Mouse (Mus musculus): ENCODE measurements around the gene Herpud1.

Gene Herpud1

DNA sequence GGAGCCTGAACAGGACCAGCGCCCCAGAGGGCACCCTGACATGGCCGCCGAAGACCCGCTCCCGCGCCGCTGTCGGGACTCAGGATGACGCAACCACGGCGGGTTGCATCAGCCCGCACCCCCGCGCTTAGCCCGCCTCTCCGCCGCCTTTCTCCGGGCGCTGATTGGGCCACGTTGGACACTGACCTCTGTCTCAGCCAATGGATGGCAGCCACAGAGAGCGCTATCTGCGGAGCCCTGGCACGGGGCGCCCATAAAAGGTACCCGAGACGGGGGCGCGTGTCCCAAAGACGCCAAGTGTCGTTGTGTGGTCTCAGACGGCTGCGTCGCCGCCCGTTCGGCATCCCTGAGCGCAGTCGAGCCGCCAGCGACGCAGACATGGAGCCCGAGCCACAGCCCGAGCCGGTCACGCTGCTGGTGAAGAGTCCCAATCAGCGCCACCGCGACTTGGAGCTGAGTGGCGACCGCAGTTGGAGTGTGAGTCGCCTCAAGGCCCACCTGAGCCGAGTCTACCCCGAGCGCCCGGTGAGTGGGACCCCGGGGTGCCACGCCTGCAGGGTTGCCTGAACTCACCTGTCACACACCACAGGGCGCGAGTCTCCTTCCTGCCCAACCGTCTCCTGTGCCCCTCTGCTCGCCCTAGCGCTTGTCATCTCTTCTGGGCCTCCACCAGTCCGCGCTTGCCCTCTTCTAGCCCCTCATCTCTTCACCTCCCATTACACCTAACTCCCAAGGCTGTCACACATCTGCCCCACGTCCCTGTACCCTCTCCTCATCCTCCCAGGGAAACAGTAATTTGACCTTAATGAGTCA, at the start of gene Herpud1:
Gene Herpud1 (plus strand): TSS at position 225 of the 813 bp plus-strand sequence.
- peak; percentile 96 for DNase-seq (ENCODE audit: low read depth, low spot score)

GRCm38 (mm10) chr8:94337559-94337958, 48.7 kb upstream of the Herpud1 start:
- DNase-seq (ENCODE audit: low read depth, low spot score) = no peak

DNA sequence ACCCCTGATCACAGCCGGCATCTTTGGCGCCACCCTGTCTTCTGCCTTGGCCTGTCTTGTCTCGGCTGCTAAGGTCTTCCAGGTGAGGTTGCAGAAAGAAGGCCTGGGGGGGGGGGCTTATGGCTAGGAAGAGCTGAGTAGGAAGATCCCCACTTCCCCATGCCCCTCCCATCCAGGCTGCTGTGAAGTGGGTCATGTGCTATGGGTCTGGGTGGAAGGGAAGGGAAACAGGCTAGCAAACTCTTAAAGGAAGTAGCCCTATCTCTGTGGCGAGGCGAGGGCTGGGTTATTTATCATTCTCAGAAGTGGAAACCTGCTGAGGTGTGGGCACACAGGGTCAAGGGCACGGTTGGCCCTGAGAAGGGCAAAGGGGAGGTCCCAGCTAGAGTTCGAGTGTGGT, 45.4 kb upstream of the Herpud1 start:
- DNase-seq (ENCODE audit: low read depth, low spot score) = no peak

DNA sequence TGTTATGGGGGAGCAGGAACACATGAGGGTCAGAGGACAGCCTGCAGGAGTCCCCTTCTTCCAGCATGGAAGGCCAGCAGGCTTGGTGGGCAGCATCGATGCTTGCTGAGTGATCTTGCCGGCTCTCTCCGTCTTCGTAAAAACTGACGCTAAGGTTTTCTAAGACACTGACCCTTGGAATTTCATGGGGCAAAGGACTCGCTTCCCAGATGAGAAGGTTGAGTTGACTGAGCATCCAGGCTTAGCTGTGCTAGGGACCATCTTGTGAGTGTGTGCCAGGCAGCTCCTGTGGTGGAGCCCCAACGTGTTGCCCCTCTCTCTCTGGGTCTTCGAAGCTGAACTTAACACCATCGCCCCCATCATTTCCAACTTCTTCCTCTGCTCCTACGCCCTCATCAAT, 43.5 kb upstream of the Herpud1 start:
- DNase-seq (ENCODE audit: low read depth, low spot score) = no peak

DNA sequence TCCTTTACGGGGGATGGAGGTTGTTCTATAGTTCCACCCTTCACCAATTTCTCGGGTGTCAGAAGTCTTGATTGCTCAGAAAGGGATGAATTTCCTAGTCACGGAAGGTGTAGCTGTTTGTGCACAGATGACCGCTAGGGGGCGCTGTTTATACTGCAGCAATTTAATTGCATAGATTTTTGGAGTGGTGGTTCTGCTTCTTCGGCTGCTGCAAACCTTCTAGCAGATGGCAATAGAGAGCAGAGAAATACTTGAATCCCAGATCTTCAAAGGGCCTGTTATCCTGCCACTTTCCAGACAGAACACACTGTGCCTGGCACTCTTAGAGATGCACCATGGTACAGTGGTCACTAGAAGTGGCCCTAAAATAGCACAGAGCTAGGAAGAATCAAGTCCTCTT, 42.9 kb upstream of the Herpud1 start:
- peak; percentile 80 for DNase-seq (ENCODE audit: low read depth, low spot score)

GRCm38 (mm10) chr8:94343778-94344320, 42.4 kb upstream of the Herpud1 start:
- no peak for DNase-seq (ENCODE audit: low read depth, low spot score)

GRCm38 (mm10) chr8:94345657-94346056, 40.6 kb upstream of the Herpud1 start:
- no peak for DNase-seq (ENCODE audit: low read depth, low spot score)

GRCm38 (mm10) chr8:94346264-94346663, 40.0 kb upstream of the Herpud1 start:
- DNase-seq (ENCODE audit: low read depth, low spot score) = no peak

DNA sequence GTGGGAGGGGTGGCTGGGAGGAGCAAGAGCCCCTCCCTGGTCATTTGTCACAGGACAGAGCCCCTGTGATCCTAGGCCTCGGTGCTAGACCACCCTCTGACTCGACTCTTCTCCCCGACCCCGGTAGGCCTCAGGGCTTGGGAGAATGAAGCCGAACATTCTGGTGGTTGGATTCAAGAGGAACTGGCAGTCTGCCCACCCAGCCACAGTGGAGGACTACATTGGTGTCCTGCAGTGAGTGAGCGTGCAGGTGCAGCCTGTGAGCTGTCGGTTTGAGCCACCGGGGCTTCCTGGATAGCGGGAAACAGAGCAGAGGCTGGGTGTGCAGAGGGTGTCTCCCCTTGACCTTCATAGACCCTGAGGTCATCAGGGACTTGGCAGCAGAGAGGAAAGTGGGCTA, 37.8 kb upstream of the Herpud1 start:
- DNase-seq (ENCODE audit: low read depth, low spot score) = no peak

DNA sequence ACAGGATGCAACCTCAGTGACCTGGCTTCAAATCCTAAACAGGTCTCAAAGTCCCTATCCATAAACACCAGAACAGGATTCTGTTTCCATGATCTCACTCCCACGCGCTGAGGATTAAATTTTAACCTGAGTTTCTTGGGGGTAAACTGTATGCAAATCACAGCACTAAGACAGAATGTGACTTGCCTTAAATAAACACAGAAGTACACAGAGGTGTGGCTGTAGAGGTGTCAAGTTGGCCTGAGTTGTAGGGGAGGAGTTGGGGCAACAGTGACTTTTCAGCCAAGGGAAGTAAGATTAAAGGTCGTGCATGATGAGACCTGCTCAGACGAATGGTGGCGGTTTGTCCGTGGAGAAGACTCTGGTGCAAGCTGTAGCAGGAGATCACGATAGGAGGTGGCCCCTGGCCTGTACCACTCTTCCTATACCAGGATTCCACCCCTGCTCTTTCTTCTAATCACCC, 32.1 kb upstream of the Herpud1 start:
- no peak for DNase-seq (ENCODE audit: low read depth, low spot score)

DNA sequence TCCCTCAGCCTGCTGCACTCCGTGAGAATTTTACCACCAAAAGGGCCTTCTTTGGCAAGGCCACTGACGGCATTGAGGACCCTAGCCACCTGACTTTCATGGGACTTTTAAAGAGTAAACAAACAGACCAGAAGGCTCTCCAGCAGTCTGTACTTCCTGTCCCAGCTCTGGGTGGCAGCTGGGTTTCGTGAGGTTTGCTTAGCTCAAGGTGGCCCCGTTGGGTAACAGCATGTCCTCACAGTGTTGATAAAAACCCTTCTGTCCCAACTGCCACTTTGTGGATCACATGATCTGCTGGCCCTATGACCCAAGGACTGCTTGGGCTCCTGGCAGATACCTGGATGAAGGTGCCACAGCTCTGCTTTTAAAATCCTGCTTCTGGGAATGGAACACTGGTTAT, 31.7 kb upstream of the Herpud1 start:
- DNase-seq (ENCODE audit: low read depth, low spot score) = peak; percentile 32

DNA sequence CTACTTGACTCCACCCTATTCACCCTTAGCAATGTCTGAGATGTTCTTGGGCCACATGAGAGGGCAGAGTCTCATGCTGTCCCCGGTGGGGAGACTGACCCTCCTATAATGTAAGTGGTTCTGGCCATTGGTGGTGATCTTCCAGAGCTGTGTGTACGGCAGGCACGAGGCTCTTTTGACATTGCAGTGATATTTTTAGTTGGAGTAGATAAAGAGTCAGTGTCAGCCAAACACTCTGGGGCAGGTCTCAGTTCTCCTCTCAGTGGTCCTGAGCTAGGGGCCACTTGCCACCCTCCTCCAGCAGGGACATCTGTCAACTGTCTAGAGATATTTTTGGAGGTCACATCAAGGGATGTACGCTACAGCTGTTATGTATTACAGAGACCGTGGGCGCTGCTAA, 29.0 kb upstream of the Herpud1 start:
- DNase-seq (ENCODE audit: low read depth, low spot score) = no peak

DNA sequence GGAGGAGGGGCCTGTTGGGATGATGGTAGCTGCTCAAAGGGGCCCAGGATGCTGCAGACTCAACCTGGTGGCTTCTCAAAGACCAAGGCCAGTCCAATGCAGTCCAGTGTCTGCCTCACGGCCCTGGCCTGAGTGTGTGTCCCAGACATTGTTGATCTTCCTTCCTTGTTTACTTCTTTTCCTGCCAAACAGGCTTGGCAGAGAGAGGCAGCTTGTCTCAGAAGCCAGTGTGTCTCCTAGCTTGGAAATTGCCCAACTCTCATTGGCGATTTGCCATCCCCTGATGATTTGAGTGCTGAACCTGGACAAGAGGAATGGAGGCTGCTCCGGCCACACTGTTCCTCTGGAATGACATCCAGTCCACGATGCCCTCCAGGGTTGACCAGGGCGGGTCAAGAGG, 27.7 kb upstream of the Herpud1 start:
- DNase-seq (ENCODE audit: low read depth, low spot score) = no peak

DNA sequence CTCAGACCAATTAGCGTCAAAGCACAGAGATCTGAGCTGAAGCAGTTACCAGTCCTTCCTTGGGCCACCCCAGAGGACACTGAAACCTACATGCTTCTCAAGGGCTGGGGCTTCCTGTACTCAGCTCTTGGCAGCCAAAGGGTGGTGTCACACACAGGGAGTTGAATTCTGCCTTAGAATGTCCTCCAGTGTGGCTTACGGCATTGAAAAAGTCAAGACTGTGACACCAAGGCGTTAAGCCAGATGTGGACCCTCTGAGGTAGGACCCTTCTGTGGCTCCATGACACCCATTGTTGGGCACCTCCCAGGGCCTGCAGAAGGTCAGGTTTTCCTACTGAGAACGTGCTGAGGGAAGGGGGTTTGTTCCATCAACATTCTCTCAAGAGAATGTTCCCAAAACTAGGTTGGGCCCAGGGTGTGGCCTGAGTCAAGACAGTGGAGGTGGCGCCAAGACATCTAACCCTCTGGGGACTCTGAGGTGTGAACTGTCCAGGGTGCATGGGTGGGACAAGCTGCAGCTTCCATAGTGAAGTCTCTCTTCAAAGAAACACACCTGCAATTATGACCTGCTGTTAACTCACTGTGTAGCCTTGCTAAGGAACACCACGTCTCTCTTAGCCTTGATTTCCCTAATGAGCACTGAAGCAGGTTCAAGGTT, 24.3 kb upstream of the Herpud1 start:
- no peak for DNase-seq (ENCODE audit: low read depth, low spot score)

- peak; percentile 23 for DNase-seq (ENCODE audit: low read depth, low spot score)
These were observed 23.5 kb upstream of the Herpud1 start for GRCm38 (mm10) chr8:94362607-94363239.

GRCm38 (mm10) chr8:94363288-94363688, 22.9 kb upstream of the Herpud1 start:
- peak; percentile 92 for DNase-seq (ENCODE audit: low read depth, low spot score)

- DNase-seq (ENCODE audit: low read depth, low spot score) = no peak
These were observed 22.3 kb upstream of the Herpud1 start for GRCm38 (mm10) chr8:94363906-94364305.

GRCm38 (mm10) chr8:94364686-94365312, 21.4 kb upstream of the Herpud1 start:
- peak; percentile 57 for DNase-seq (ENCODE audit: low read depth, low spot score)

DNA sequence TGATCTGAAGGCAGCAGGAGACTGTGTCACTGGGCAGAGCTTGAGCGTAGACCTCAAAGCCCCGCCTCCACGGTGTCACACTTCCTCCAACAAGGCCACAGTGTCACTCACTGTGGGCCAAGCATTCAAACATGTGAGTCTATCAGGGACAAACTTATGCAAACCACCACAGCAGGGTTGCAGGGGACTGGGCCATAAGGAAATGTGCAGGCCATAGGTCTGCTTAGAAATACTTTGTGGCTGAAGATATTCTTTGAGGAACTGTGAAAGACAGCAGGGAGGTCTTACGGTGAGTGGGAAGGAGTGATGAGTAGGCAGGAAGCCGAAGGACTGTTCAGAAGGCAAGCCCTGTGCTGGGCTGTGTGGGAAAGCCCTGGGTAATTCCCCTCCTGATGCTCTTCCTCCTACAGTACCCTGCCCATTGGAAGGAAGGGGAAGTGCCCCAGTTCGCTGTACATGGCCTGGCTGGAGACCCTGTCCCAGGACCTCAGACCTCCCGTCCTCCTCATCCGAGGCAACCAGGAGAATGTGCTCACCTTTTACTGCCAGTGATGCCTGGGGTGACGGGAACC, 20.7 kb upstream of the Herpud1 start:
- peak; percentile 91 for DNase-seq (ENCODE audit: low read depth, low spot score)

GRCm38 (mm10) chr8:94370839-94371238, 15.4 kb upstream of the Herpud1 start:
- no peak for DNase-seq (ENCODE audit: low read depth, low spot score)

- peak; percentile 55 for DNase-seq (ENCODE audit: low read depth, low spot score)
These were observed 13.2 kb upstream of the Herpud1 start for GRCm38 (mm10) chr8:94372955-94373599.

Measured in CD4-positive helper T cell, adult 2 months (primary cell).